Mouse (Mus musculus): Measurements from ENCODE around the gene Syt1. TPM values are rescaled to one million over a fixed set of nuclear protein-coding genes. Genes with fewer than 3 reads are reported as not detected.

Syt1 gene
- total RNA-seq, 2 experiments from 2014 or later: 974 to 1,035 TPM

- DNase-seq (ENCODE audit: low spot score in 2 of 2): no peak
Observed at GRCm38 (mm10) chr10:108656898-108657297, 353.9 kb downstream of the Syt1 start.

DNA sequence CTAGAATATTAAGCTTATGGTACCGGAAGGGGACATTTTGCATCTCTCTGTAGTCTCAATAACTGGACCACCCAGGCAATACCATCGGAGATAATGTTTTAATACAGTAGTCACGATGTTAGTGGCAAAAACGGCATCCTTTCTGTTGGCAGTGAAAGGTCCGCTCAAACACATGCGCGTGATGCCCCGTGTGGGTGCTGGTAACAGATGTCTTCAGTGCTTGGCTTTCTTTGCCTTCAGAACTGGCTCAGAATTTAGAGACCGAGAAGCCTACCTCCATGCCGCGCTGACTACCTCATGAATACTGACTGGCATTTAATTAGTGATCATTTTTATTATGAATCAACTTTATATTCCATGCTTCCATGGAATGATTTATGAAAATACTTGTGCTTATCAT lies 355.7 kb downstream of the Syt1 start:
- peak in 1 of 2 experiments; percentile 66 for DNase-seq (ENCODE audit: low spot score in 2 of 2)

GRCm38 (mm10) chr10:108652831-108653230 lies 358.0 kb downstream of the Syt1 start:
- DNase-seq (ENCODE audit: low spot score in 2 of 2): no peak

DNA sequence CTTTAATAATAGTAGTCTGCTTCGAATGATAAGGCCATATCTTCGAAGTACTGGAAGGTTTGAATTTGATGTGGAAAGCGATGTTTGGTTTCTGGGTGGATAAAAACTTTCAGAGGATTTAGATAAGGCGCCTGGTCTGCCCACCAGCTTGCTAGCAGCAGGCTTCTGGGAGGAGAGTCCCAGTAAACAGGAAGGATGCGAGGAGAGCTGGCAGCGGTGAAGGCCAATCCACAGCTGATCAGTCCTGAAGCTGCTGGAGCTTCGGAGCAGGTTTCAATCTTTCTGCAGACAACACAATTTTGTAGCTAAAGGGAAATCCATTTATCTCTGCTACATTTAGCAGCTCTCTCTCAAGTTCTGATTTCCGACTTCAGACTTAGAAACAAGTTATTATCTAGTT lies 358.7 kb downstream of the Syt1 start:
- DNase-seq (ENCODE audit: low spot score in 2 of 2): no peak

DNA sequence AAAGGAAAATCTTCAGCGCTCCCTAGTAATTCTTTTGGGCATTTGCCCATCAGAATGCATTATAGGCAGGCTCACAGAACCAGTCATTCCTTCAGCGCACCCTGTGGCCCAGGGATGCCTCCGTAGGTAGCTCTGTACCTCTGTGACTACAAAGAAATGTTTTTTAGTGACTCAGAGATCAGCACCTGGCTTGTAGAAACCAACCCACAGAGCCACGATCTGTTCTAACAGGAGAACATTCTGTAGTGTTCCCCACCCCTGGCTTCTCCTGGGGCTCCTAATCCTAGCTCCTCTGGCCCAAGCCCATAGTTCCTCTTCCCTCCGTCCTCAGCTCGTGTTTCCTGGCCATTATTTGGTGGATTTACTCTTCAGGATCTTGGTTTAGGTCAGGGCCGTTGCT lies 361.6 kb downstream of the Syt1 start:
- no peak for DNase-seq (ENCODE audit: low spot score in 2 of 2)

DNA sequence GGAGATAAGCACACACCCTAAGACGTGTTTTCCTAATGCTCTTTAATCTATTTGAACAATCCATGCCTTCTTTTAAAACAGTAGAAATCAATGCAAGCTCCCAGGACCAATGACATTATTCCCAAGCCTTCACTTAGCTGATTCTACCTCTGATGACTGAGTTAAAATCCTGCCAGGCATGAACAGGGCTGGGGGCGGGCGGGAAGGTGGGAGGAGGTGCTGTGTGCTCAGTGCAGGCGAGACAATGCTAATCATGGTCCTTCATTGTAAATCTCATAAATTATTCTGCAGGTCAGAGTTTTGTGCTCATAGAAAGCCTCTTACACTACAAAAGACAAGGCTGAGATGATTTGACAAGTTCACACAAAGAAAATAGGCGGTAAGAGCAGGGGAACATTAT lies 366.9 kb downstream of the Syt1 start:
- DNase-seq (ENCODE audit: low spot score in 2 of 2): no peak

GRCm38 (mm10) chr10:108638095-108638494 lies 372.7 kb downstream of the Syt1 start:
- no peak for DNase-seq (ENCODE audit: low spot score in 2 of 2)

GRCm38 (mm10) chr10:108636086-108636485 lies 374.7 kb downstream of the Syt1 start:
- no peak for DNase-seq (ENCODE audit: low spot score in 2 of 2)

GRCm38 (mm10) chr10:108635616-108636015 lies 375.2 kb downstream of the Syt1 start:
- DNase-seq (ENCODE audit: low spot score in 2 of 2): peak; percentile 50 to 53

DNA sequence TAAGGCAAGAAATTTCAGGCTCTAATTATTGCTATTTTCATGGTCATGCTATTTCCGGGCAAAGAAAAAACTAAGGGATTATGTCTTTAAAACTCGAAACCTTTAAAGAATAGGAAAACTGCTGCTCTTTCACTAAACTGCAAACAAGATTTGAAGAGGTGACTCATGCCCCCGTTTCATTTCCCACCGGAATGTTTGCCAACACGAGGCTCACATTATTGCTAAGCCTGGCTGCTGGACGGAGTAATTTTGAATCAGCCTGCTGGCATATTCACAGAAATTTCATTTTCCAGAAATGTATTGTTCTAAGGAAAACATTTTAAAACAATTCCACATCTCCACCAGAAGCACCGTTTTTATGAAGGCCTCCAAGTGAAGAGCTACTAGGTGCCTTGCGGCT lies 379.9 kb downstream of the Syt1 start:
- peak in 1 of 2 experiments; percentile 48 for DNase-seq (ENCODE audit: low spot score in 2 of 2)

DNA sequence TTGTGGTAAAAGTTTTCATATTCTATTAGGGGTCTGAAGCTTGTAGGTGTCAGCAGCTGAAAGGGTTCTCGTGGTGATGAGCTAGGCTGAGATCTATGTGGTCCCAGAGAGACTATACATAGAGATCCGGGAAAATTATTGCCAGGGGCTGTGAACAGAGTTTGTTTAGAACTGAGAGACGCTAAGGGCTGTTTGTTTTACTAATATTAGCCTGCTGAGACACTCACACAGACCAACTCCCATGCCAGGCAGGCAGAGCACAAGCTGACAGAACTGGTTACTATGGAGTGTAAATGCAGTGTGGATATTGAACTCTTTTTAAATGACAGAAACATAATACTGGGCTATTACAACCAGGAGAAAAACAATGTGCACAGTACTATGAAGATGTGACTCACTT lies 384.4 kb downstream of the Syt1 start:
- peak in 1 of 2 experiments; percentile 65 for DNase-seq (ENCODE audit: low spot score in 2 of 2)

GRCm38 (mm10) chr10:108623002-108623401 lies 387.8 kb downstream of the Syt1 start:
- DNase-seq (ENCODE audit: low spot score in 2 of 2): no peak

DNA sequence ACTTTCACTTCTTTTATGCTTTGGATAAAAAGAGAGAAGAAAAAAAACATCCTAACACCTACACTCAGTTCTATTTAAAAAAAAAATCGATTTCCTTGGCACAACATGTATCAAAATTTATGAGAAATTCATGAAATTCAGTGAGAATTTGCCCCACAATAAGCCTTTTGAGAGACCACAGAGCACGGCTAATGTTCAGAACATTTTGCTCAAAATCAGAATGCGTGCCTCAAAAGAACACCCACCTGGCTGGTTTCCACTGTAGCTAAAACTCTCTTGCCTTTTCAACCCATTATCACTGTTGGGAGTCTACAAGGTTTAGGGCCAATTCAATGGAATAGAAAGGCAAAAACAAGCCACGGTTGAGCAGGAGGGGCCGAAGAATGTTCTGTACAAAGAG lies 390.9 kb downstream of the Syt1 start:
- DNase-seq (ENCODE audit: low spot score in 2 of 2): peak in 1 of 2 experiments; percentile 78

DNA sequence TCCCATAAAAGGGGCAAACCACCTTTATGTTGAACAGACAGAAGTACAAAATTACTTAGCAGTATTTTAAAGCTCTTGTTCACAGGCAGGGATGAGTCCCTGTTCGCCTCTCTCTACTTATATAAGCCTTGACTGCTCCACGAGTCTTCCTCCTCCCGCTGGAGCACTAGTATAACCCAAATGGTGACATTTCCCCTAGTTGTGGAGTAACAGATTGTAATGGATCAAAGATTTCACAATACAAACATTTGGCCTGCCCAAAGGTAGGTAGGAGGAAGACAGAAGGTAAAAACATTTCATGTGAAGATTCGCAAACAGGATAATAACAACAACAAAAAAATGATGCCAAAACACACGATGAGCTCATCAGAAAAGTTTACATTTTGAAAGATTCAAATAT lies 391.6 kb downstream of the Syt1 start:
- peak; percentile 40 to 85 for DNase-seq (ENCODE audit: low spot score in 2 of 2)

- DNase-seq (ENCODE audit: low spot score in 2 of 2): peak in 1 of 2 experiments; percentile 64
Observed at GRCm38 (mm10) chr10:108610057-108610644, 400.6 kb downstream of the Syt1 start.

DNA sequence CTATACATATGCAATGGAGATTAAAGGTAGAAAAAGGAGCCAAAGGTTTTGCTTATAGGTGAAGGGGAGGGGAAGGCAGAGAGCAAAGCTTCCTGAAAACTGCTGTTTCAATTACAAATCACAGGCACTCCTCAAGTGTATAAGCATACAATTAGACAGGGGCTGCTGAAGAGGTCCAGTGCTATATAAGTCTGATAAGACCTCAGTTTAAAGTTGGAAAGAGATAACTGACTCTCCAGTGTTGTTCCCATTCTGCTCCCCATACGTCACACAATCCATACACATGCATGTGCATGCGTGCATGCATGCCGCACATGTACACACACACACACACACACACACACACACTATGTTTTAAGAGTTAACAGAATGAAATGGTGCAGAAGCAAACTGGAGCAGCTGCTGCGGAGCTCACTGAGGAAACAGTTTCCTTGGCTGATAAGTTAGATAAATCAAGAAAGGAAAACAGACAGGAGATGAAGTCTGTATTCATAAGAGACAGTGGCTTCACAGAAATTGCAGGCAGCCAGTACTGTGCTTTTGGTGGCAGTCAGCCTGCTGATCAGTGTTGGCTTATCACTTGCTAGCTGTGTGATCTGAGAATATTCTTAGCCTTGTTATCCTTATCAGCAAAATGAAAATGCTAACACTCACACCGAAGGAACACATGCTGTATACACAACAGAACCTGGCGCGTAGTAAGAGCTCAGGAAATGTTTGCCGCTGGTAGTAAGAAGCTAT lies 408.9 kb downstream of the Syt1 start:
- DNase-seq (ENCODE audit: low spot score in 2 of 2): peak in 1 of 2 experiments; percentile 70

DNA sequence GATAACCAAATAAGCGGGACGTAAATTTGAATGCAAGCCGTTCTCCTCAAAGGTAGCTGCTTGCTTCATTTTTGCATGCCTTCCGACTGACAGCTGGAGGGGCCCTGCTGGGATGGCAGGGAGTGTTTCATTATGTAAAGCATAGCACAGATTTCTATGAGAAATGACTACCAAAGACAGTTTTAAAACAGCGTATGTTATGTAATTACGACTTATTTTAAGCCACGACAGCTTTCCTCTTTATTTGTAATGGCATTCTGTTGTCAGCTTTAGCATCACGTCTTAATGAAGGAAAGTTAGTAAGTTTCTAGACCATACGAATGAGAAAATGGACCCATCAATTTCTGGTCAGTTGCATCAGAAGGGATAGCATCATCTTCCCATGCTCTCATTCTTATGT lies 410.1 kb downstream of the Syt1 start:
- peak in 1 of 2 experiments; percentile 86 for DNase-seq (ENCODE audit: low spot score in 2 of 2)

GRCm38 (mm10) chr10:108597385-108597784 lies 413.4 kb downstream of the Syt1 start:
- DNase-seq (ENCODE audit: low spot score in 2 of 2): no peak

DNA sequence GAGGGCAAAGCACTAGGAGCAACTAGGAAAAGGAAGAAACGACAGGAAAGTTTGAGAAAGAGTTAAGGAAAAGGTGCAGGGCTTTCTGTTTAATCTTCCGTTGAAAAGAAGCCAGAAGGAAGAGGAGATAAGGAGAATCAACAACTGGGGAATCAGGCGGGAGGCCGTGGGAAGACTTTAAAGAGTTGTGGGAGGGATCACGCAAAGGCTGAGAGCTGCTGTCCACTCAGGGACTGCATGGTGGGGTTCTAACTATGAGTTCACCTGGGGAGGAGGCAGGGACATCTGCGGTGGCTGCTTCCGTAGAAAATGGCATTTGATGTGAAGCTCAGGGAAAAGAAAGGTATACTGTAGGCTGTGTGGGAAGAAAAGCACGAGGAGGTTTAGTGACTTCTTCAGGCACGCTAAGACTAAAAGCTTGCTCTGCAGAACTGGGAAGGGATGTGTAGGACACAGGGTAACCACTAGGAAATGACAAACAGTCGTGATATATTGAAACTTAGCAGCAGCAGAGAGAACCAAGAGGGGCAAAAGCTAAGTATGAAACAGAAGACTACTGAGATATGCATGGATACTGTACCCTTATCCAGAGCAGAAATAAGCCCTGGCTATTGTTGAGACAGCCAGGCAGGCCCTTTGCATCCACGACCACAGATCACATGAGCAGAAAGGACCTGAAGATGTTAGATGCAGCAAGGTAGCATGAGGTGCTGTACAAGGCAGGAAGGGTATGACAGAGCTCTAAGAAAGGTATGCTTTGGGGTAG lies 414.4 kb downstream of the Syt1 start:
- DNase-seq (ENCODE audit: low spot score in 2 of 2): no peak

GRCm38 (mm10) chr10:108589355-108589754 lies 421.4 kb downstream of the Syt1 start:
- DNase-seq (ENCODE audit: low spot score in 2 of 2): no peak

GRCm38 (mm10) chr10:108588924-108589323 lies 421.9 kb downstream of the Syt1 start:
- no peak for DNase-seq (ENCODE audit: low spot score in 2 of 2)

GRCm38 (mm10) chr10:108583694-108584093 lies 427.1 kb downstream of the Syt1 start:
- peak; percentile 54 to 66 for DNase-seq (ENCODE audit: low spot score in 2 of 2)

All from layer of hippocampus, adult 18-20 months (tissue).